Comparison of ENCODE assay signal across 7 mouse cellular contexts in genomic region chr5:123573362-123573761, GRCm38 (mm10). TPM values are rescaled to one million over a fixed set of nuclear protein-coding genes. Genes with fewer than 3 reads are reported as not detected.
DNase-seq lines count a peak whose midpoint lies in the region; ATAC-seq and TF ChIP-seq lines count a peak whose summit lies in the region.

No protein-coding gene starts in this region.

- H3K4me1 ChIP-seq in lung, embryonic 14.5 days (ENCODE audit: insufficient read depth), result no peaks in the 10 kb centered on the region
- peaks cover 12% of the 10 kb centered on the region for H3K4me1 ChIP-seq in forebrain, embryonic 12.5 days
- peaks cover 10% of the 10 kb centered on the region for H3K4me1 ChIP-seq in limb, embryonic 13.5 days

- H3K4me3 ChIP-seq in lung, embryonic 14.5 days (ENCODE audit: low read depth, low read length), result peak overlapping the region; percentile 91
- peak overlapping the region; percentile 95; the same call in 1 of the 2 replicates for H3K4me3 ChIP-seq in forebrain, embryonic 12.5 days (replicated peaks)
- H3K4me3 ChIP-seq in limb, embryonic 13.5 days, result peak overlapping the region; percentile 96

- H3K36me3 ChIP-seq in lung, embryonic 14.5 days (ENCODE audit: insufficient read depth), result peaks cover 22% of the 10 kb centered on the region; the same call in 1 of the 2 replicates
- H3K36me3 ChIP-seq in forebrain, embryonic 12.5 days (replicated peaks), result peaks cover 23% of the 10 kb centered on the region
- H3K36me3 ChIP-seq in limb, embryonic 13.5 days, result peaks cover 25% of the 10 kb centered on the region
- peaks cover 2% of the 10 kb centered on the region; the same call in 1 of the 2 replicates for H3K36me3 ChIP-seq in splenic B cell, adult 2 months (ENCODE audit: control insufficient read depth, insufficient read depth, low read length, poor library complexity, severe bottlenecking)

- no peaks in the 10 kb centered on the region for H3K9me3 ChIP-seq in lung, embryonic 14.5 days (ENCODE audit: low read depth, low read length)
- no peaks in the 10 kb centered on the region for H3K9me3 ChIP-seq in forebrain, embryonic 12.5 days
- no peaks in the 10 kb centered on the region for H3K9me3 ChIP-seq in limb, embryonic 13.5 days

- H3K4me2 ChIP-seq in lung, embryonic 14.5 days, result peak overlapping the region; percentile 80
- H3K4me2 ChIP-seq in forebrain, embryonic 12.5 days, result peak overlapping the region; percentile 91
- H3K4me2 ChIP-seq in limb, embryonic 13.5 days (replicated peaks), result peak overlapping the region; percentile 92

- no peak for ATAC-seq in lung, embryonic 14.5 days (ENCODE audit: insufficient read depth)
- 0 out of 2 replicates have a peak, but pooled peaks have one; percentile 9 for ATAC-seq in forebrain, embryonic 12.5 days (ENCODE audit: low FRiP score)
- no peak for ATAC-seq in limb, embryonic 13.5 days (ENCODE audit: low FRiP score, low read depth)

- no peak overlapping the region for H3K27ac ChIP-seq in lung, embryonic 14.5 days (ENCODE audit: low read depth)
- H3K27ac ChIP-seq in forebrain, embryonic 12.5 days, result no peak overlapping the region
- no peak overlapping the region for H3K27ac ChIP-seq in limb, embryonic 13.5 days

- H3K9ac ChIP-seq in lung, embryonic 14.5 days, result no peak overlapping the region
- H3K9ac ChIP-seq in forebrain, embryonic 12.5 days, result no peak overlapping the region
- no peak overlapping the region for H3K9ac ChIP-seq in limb, embryonic 13.5 days

- H3K27me3 ChIP-seq in lung, embryonic 14.5 days (ENCODE audit: insufficient read depth, low read length), result no peaks in the 10 kb centered on the region
- no peaks in the 10 kb centered on the region for H3K27me3 ChIP-seq in forebrain, embryonic 12.5 days
- no peaks in the 10 kb centered on the region for H3K27me3 ChIP-seq in limb, embryonic 13.5 days
- no peaks in the 10 kb centered on the region for H3K27me3 ChIP-seq in splenic B cell, adult 2 months (ENCODE audit: control insufficient read depth, insufficient read depth, low read length, poor library complexity, severe bottlenecking)

- 60% methylated on average over 8 of the region's 8 CpGs for WGBS in lung, embryonic 14.5 days
- WGBS in forebrain, embryonic 12.5 days, result 67% methylated on average over 8 of the region's 8 CpGs
- 62% methylated on average over 8 of the region's 8 CpGs for WGBS in limb, embryonic 13.5 days

- no peak for TF ChIP-seq CTCF in lung, embryonic 14.5 days (IDR thresholded peaks at IDR 0.05; ENCODE audit: low read depth)

- DNase-seq in lung, embryonic 14.5 days, result peak; percentile 8
- no peak for DNase-seq in lung, adult 18-20 months
- DNase-seq in splenic B cell, adult 2 months (ENCODE audit: low read depth, low spot score), result peak; percentile 16
- no peak for DNase-seq in cerebellum, adult 9-11 months
- DNase-seq in embryo, embryonic 11 days, result no peak

RNA-seq across cellular contexts. Expression of gene Vps33a, which starts 0.5 kb away (rescaled TPM):
- 27.8 and 28.2 TPM in 2 replicates for polyA plus RNA-seq in lung, embryonic 14.5 days (2014; fragmentation: Nextera tagmentation; extraction: Ambion mirVana)
- 35.7 and 35.8 TPM in 2 replicates for polyA plus RNA-seq in forebrain, embryonic 12.5 days (2016; fragmentation: Nextera tagmentation; extraction: Ambion mirVana)
- 27.3 and 27.4 TPM in 2 replicates for polyA plus RNA-seq in limb, embryonic 13.5 days (2015; fragmentation: Nextera tagmentation; extraction: Ambion mirVana)

RNA-seq across cellular contexts. Expression of gene Gm49027, which starts 48.1 kb away (rescaled TPM):
- 0.53 and 0.62 TPM in 2 replicates for polyA plus RNA-seq in lung, embryonic 14.5 days (2014; fragmentation: Nextera tagmentation; extraction: Ambion mirVana)
- 0.38 and 0.69 TPM in 2 replicates for polyA plus RNA-seq in forebrain, embryonic 12.5 days (2016; fragmentation: Nextera tagmentation; extraction: Ambion mirVana)
- polyA plus RNA-seq in limb, embryonic 13.5 days (2015; fragmentation: Nextera tagmentation; extraction: Ambion mirVana), result 0.45 TPM in 1 of 2 replicates, not detected in the other

RNA-seq across cellular contexts. Expression of gene Diablo, which starts 49.4 kb away (rescaled TPM):
- 108 and 110 TPM in 2 replicates for polyA plus RNA-seq in lung, embryonic 14.5 days (2014; fragmentation: Nextera tagmentation; extraction: Ambion mirVana)
- polyA plus RNA-seq in forebrain, embryonic 12.5 days (2016; fragmentation: Nextera tagmentation; extraction: Ambion mirVana), result 128 and 135 TPM in 2 replicates
- polyA plus RNA-seq in limb, embryonic 13.5 days (2015; fragmentation: Nextera tagmentation; extraction: Ambion mirVana), result 115 and 118 TPM in 2 replicates

Comparison
In these comparisons a context has a peak if more than half of its experiments do, and no peak if none do; other contexts are left out.
1. DNase-seq: peak in lung, embryonic 14.5 days (single experiment) and splenic B cell, adult 2 months (single experiment); none in lung, adult 18-20 months (0 of 2), cerebellum, adult 9-11 months (single experiment) and embryo, embryonic 11 days (single experiment).
2. Peak in every context shown above with its lines, with median percentiles within 50 percentile points of each other: H3K4me2 ChIP-seq and H3K4me3 ChIP-seq.